Mouse (Mus musculus): ENCODE data around the gene Cd9.

The Cd9 gene

DNA sequence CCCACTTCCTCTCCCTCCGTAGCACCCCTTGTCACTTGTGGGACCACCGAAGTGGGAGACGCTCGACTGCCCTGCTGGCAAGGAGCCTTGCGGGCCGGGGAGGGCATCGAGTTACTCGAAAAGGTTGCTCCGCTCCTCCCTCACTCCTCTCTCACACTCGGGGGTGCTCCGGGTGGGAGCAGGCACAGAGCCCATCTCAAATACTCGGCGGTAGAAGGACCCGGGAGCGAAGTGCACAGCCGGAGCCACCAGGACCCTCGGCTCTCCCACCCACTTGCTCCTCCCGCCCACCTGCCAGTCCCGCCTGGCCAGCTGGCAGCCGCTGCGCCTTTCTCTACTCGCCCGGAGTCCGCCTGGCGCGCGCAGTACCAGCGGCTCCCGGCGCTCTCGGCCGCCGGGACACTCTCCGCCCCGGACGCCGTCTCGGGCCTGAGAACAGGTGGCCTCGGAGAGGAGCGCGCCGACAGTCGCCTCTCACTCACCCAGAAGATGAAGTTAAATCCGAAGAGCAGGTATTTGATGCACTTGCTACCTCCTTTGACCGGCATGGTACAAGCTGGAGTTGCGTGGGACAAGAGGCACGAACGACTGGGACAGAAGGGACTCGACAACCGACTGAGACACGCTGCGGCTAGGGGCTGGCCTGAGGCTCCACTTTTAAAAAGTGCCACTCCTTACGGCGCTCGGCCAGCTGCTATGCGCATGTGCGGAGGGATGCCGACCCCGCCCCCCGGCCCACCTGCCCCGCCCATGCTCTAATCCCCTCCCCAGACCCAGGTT is at the start of gene Cd9:
Gene Cd9, minus strand, starts transcription at position 700 of the 780 bp plus-strand sequence.
- DNase-seq (ENCODE audit: low read depth): peak; percentile 90

GRCm38 (mm10) chr6:125541296-125541695 is 46.7 kb upstream of the Cd9 start:
- no peak for DNase-seq (ENCODE audit: low read depth)

- DNase-seq (ENCODE audit: low read depth): peak; percentile 58
Observed at GRCm38 (mm10) chr6:125540826-125541225, 46.2 kb upstream of the Cd9 start.

DNA sequence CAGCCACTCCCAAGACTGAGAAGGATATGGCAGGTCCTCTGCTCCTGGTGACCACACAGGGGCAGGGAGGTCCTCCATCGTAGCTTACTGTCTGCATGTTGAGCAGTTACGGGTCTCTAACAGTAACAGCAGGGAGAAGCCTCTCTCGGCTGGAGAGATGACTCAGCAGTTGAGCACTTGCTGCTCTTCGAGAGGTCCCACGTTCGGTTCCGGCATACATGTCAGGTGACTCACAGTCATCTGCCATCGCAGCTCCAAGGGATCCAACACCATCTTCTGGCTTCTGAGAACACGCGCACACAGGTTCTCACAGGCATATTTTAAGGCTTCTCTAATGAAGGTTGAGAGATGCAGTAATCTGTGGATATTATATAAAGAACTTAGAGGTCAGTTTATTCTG is 45.6 kb upstream of the Cd9 start:
- DNase-seq (ENCODE audit: low read depth): peak; percentile 77

DNA sequence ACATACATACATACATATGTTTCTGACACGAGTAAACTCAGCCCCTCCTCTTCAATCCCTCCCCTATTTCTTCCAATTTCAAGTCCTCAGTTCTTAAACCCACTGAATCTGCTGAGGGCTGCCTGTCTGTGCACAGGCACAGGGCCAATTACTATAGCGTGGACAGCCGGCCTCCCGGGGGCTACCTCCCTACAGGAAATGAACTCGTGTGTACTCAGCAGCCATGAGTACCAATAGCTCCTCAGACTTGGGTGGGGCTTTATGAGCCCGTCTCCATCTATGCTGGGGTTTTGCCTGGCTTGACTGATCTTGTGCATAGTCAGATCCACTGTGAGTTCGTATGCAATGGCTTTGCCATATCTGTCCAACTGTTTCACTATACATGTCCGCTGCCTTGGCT is 44.8 kb upstream of the Cd9 start:
- DNase-seq (ENCODE audit: low read depth): peak; percentile 48

DNA sequence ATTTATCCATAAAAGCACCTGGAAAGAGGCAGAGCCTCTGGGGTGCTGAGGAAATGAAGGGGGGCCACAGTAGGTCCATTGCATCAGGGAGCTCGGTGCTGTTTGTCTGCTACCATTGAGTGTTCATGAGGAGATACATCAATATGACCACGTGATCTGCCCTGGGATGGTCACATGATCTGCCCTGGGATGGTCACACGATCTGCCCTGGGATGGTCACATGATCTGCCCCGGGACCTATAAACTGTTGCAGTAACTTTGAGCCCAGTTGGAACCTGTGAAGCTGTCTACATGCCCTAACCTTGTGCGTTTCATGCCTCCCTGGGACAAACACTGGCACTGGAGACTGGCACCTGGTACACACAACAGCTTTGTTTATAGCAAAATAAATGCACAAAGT is 43.9 kb upstream of the Cd9 start:
- DNase-seq (ENCODE audit: low read depth): no peak

DNA sequence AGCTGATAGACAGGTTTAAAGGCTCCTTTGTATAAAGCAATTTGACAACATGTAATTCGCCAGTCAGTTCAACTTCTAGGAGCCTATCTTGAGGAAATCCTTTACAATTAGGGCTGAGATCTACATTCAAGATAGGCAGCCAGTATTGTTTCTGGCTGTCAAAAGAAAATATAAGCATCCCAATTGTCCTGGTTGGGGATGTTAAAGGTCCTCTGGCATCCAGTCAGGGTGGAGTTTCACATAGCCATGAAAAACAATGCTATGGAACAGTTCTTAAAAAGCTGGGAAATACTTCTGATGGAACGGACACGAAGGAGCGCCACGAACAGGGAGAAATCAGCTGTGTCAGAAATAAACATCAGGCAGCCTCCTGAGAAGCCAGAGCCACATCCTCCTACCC is 40.4 kb upstream of the Cd9 start:
- DNase-seq (ENCODE audit: low read depth): no peak

GRCm38 (mm10) chr6:125533104-125533650 is 38.6 kb upstream of the Cd9 start:
- DNase-seq (ENCODE audit: low read depth): no peak

DNA sequence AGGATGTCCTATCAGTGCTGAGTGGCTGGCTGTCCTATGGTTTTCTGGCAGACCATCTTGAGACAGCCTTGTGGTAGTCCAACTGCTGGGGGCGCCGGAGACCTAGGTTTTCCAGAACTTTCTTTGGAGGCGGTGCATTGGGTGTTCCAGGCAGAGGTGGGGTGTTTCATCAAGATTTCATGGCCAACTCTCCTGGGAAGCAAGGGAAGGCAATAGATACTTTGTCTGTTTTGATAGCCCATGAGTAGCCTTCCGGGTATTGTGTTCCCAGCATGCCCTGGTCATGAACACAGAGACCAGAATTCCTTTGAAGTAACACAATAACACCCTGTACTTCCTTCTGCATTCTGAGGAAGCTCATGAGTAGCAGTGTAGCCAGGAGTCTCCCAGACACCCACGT is 34.9 kb upstream of the Cd9 start:
- DNase-seq (ENCODE audit: low read depth): no peak

- DNase-seq (ENCODE audit: low read depth): no peak
Observed at GRCm38 (mm10) chr6:125528614-125529200, 34.1 kb upstream of the Cd9 start.

- DNase-seq (ENCODE audit: low read depth): no peak
Observed at GRCm38 (mm10) chr6:125526066-125526465, 31.5 kb upstream of the Cd9 start.

GRCm38 (mm10) chr6:125524027-125524426 is 29.4 kb upstream of the Cd9 start:
- no peak for DNase-seq (ENCODE audit: low read depth)

GRCm38 (mm10) chr6:125521558-125522193 is 27.1 kb upstream of the Cd9 start:
- no peak for DNase-seq (ENCODE audit: low read depth)

- no peak for DNase-seq (ENCODE audit: low read depth)
Observed at GRCm38 (mm10) chr6:125515503-125516315, 21.1 kb upstream of the Cd9 start.

DNA sequence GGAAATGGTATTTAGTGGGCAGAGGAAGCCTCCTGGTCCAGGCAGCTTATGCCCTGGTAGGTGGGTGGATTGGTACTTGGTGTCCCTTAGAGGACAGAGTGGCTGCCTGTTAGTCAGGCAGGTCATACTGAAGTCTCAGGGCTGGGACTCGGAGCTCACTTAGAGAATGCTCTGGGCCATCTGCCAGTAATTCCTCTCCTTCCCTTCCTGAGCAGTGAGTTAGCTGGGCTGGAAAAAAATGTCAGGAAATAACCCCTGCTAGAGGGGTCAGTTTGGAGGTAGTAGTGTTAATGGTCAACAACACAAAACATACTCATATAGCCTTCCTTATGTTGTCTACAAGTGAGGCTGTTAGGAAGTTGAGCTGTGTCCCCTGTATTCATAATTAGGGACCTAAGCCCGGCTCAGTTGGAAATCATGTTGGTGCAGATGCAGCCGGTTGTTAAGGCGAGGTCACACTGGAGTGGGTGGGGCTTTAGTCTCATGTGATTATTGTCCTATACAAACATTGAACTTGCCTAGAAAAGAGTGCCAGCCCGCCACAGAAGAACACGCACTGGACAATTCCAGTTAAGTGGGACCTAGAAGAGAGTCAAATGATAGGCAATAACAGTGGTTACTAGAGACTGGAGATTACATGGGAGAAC is 18.5 kb upstream of the Cd9 start:
- DNase-seq (ENCODE audit: low read depth): peak; percentile 70

DNA sequence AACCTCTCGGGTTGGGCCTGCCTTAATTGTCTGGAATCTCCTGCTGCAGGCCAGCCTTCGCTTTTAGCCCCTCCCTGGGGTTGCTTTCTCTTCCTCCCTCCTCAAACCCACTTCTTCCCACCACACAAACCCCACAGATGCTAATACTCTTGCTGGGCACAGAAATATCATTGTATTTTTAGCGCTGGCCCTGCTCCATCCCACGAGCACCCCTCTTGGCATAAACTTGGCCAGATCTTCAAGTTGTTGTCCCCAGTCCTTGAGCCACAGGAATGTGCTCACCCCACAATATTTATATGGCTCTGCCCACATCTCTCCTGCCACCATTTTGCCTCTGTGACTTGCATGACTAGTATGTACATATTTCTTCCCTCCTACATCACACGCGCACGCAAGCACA is 16.6 kb upstream of the Cd9 start:
- peak; percentile 60 for DNase-seq (ENCODE audit: low read depth)

DNA sequence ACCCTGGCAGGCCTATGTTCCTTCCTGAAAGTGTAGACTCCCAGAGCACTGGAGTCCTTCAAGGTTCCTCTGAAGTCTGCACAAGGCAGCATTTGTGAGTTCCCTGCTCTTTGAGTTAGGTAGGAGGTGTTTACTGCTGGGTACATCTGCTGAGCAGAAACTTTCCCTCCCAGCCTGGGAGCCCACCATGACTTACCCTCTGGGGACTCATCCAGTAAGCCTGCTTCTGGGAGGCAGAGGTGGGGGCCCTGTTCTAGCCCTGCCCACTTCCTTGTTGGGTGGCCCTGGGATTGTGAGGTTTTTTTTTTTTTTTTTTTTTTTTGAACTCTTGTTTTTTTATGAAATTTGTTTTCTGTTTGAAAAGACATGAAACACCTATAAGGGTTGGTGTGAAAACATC is 16.1 kb upstream of the Cd9 start:
- DNase-seq (ENCODE audit: low read depth): no peak

- no peak for DNase-seq (ENCODE audit: low read depth)
Observed at GRCm38 (mm10) chr6:125509783-125510182, 15.2 kb upstream of the Cd9 start.

DNA sequence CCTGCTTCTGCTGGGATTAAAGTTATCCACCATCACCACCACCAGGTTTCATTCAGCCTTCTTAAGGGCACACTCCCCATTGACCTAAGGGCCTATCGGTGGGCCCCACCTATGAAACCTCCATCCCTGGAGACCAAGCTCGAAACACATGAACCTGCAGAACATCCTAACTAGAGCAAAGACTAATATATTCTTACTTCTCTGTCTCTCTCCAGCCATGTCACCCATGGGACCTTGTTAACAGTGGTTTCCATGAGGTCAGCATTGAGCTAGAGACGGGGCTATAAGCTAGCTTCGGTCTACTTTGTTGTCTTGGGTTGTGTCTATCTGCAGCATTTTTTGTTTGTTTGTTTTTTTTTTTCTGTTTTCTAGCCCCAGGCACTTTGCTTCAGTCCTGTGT is 11.8 kb upstream of the Cd9 start:
- DNase-seq (ENCODE audit: low read depth): no peak

GRCm38 (mm10) chr6:125504622-125505355 is 10.2 kb upstream of the Cd9 start:
- no peak for DNase-seq (ENCODE audit: low read depth)

All from NIH3T3 (cell line).